Comparison of ENCODE assay signal across 12 mouse cellular contexts in the genomic region with DNA sequence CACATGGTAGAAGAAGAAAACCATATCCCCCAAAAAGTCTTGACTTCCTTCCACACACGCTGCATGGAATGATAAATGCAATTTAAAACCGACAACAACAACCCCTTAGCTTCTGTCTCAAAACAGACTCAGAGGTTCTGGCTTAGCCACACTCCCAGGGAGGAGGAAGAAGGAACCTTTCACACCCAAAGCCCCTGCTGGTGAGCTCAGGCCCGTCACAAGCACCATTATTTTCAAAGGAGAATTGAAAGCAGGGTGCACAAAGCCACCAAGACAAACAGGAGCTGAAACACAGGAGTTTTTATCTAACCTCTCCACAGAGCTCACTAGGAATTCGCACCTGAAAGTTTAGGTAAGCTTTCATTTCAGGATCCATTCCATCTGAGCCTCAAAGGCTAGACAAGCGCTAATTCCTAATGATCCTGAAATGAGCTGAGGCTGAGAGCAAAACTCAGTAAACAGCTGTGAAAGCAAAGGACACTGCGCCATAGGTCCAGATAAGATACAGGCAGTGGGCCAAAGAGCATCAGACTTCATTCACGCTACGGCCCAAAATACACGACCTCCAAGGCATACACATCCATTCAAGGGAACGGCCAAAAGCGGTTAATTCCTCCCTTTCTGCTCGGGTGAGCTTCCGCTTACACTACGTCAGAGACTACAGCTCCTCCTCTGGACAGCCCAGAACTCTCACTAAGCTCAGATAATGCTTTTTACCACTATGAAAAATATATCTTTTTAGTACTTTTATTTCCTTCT. TPM values are rescaled to one million over a fixed set of nuclear protein-coding genes. Genes with fewer than 3 reads are reported as not detected.
DNase-seq lines count a peak whose midpoint lies in the region; ATAC-seq lines count a peak whose summit lies in the region.
"Had no signal": no experiment of that assay in that cellular context is flagged by ENCODE, and none has a peak within 500 bp of the region (broad histone marks: within the 10 kb centered on the region; RNA-seq: fewer than 3 reads in every experiment).

No protein-coding gene starts in this region.

- H3K36me3 ChIP-seq in heart, embryonic 11.5 days (ENCODE audit: control insufficient read depth, insufficient read depth, low read length): peaks cover 15% of the 10 kb centered on the region
- H3K36me3 ChIP-seq in heart, embryonic 15.5 days: peaks cover 32% of the 10 kb centered on the region
- H3K36me3 ChIP-seq in stomach, embryonic 16.5 days (ENCODE audit: control insufficient read depth, insufficient read depth, low read length): peaks cover 8% of the 10 kb centered on the region; the same call in 1 of the 2 replicates
- peaks cover 44% of the 10 kb centered on the region for H3K36me3 ChIP-seq in forebrain, embryonic 13.5 days (ENCODE audit: poor library complexity, severe bottlenecking)

- H3K9me3 ChIP-seq in heart, embryonic 11.5 days (replicated peaks; ENCODE audit: control insufficient read depth, low read length): no peaks in the 10 kb centered on the region; the same call in 1 of the 2 replicates
- H3K9me3 ChIP-seq in heart, embryonic 15.5 days (replicated peaks): no peaks in the 10 kb centered on the region
- no peaks in the 10 kb centered on the region for H3K9me3 ChIP-seq in stomach, embryonic 16.5 days (replicated peaks; ENCODE audit: control insufficient read depth, low read length)
- 0 out of 2 replicates have a peak, but pooled peaks cover 6% of the 10 kb centered on the region for H3K9me3 ChIP-seq in forebrain, embryonic 13.5 days (replicated peaks)

- no peak for DNase-seq in heart, adult 8-10 months (ENCODE audit: low spot score)
- peak; percentile 15 for DNase-seq in retina, postnatal 1 day
- no peak for DNase-seq in retina, embryonic 14.5 days (ENCODE audit: low spot score)
- DNase-seq: kidney, adult 18-20 months; left cerebral cortex, postnatal 4 days; spleen, adult 18-20 months had no signal

- 0 out of 2 replicates have a peak overlapping the region, but pooled peaks have one; percentile 29 for H3K27ac ChIP-seq in heart, embryonic 11.5 days (ENCODE audit: low read depth, low read length)
- H3K27ac ChIP-seq in heart, embryonic 15.5 days: no peak overlapping the region
- peak overlapping the region; percentile 29; the same call in 1 of the 2 replicates for H3K27ac ChIP-seq in stomach, embryonic 16.5 days (ENCODE audit: low read length)
- no peak overlapping the region for H3K27ac ChIP-seq in forebrain, embryonic 13.5 days
- H3K27ac ChIP-seq: macrophage had no signal

- H3K4me2 ChIP-seq in heart, embryonic 11.5 days: no peak overlapping the region
- 0 out of 2 replicates have a peak overlapping the region, but pooled peaks have one; percentile 4 for H3K4me2 ChIP-seq in heart, embryonic 15.5 days
- no peak overlapping the region for H3K4me2 ChIP-seq in stomach, embryonic 16.5 days (ENCODE audit: low read depth, low read length)
- no peak overlapping the region for H3K4me2 ChIP-seq in forebrain, embryonic 13.5 days

- 56% methylated on average over 14 of the region's 14 CpGs for WGBS in heart, embryonic 11.5 days (ENCODE audit: insufficient replicate concordance)
- WGBS in heart, embryonic 15.5 days: 38% methylated on average over 14 of the region's 14 CpGs
- 56% methylated on average over 14 of the region's 14 CpGs for WGBS in stomach, embryonic 16.5 days
- WGBS in forebrain, embryonic 13.5 days: 54% methylated on average over 14 of the region's 14 CpGs

- peaks cover 5% of the 10 kb centered on the region; the same call in 1 of the 2 replicates for H3K4me1 ChIP-seq in heart, embryonic 11.5 days (ENCODE audit: control insufficient read depth, insufficient read depth, low read length)
- H3K4me1 ChIP-seq in heart, embryonic 15.5 days (replicated peaks): peaks cover 9% of the 10 kb centered on the region; the same call in 1 of the 2 replicates
- peaks cover 4% of the 10 kb centered on the region for H3K4me1 ChIP-seq in stomach, embryonic 16.5 days (ENCODE audit: control insufficient read depth, insufficient read depth, low read length)
- 0 out of 2 replicates have a peak, but pooled peaks cover 8% of the 10 kb centered on the region for H3K4me1 ChIP-seq in forebrain, embryonic 13.5 days

- no peaks in the 10 kb centered on the region for H3K27me3 ChIP-seq in heart, embryonic 11.5 days (ENCODE audit: control insufficient read depth, insufficient read depth, low read length)
- no peaks in the 10 kb centered on the region for H3K27me3 ChIP-seq in heart, embryonic 15.5 days
- H3K27me3 ChIP-seq in stomach, embryonic 16.5 days (ENCODE audit: control insufficient read depth, insufficient read depth, low read length): no peaks in the 10 kb centered on the region
- H3K27me3 ChIP-seq in forebrain, embryonic 13.5 days: no peaks in the 10 kb centered on the region

- no peak overlapping the region for H3K4me3 ChIP-seq in heart, embryonic 11.5 days (ENCODE audit: low read depth, low read length)
- H3K4me3 ChIP-seq in heart, embryonic 15.5 days: no peak overlapping the region
- H3K4me3 ChIP-seq in stomach, embryonic 16.5 days (replicated peaks; ENCODE audit: low read length): no peak overlapping the region
- H3K4me3 ChIP-seq in forebrain, embryonic 13.5 days: no peak overlapping the region

- ATAC-seq in heart, embryonic 11.5 days (replicated peaks; ENCODE audit: insufficient number of reproducible peaks, low FRiP score, low TSS enrichment): no peak
- no peak for ATAC-seq in heart, embryonic 15.5 days (replicated peaks; ENCODE audit: insufficient number of reproducible peaks, insufficient read depth, low FRiP score, low read depth)
- no peak for ATAC-seq in stomach, embryonic 16.5 days (ENCODE audit: insufficient read depth, low FRiP score)
- no peak for ATAC-seq in forebrain, embryonic 13.5 days
- no peak for ATAC-seq in monocyte, adult 5-6 weeks (replicated peaks; ENCODE audit: insufficient number of reproducible peaks, low FRiP score, low TSS enrichment, poor library complexity, severe bottlenecking)

- H3K9ac ChIP-seq in heart, embryonic 11.5 days (ENCODE audit: low read depth, low read length): no peak overlapping the region
- H3K9ac ChIP-seq in heart, embryonic 15.5 days: no peak overlapping the region
- no peak overlapping the region for H3K9ac ChIP-seq in stomach, embryonic 16.5 days (ENCODE audit: low read length)
- no peak overlapping the region for H3K9ac ChIP-seq in forebrain, embryonic 13.5 days

RNA-seq across cellular contexts. Expression of gene Metap1, which starts 7.6 kb away (rescaled TPM):
- polyA plus RNA-seq in heart, embryonic 11.5 days (2014; fragmentation: Nextera tagmentation; extraction: Ambion mirVana): 48.0 and 49.1 TPM in 2 replicates
- 10 to 100 TPM; 38.3 to 41.3 (median 40.2) TPM for total RNA-seq in heart, adult 8-10 months (2022)
- polyA plus RNA-seq in heart, embryonic 15.5 days (2015; fragmentation: Nextera tagmentation; extraction: Ambion mirVana): 34.4 and 36.9 TPM in 2 replicates
- polyA plus RNA-seq in stomach, embryonic 16.5 days (2015; fragmentation: Nextera tagmentation; extraction: Ambion mirVana): 50.0 and 53.4 TPM in 2 replicates
- polyA plus RNA-seq in forebrain, embryonic 13.5 days (2015; fragmentation: Nextera tagmentation; extraction: Ambion mirVana): 40.6 and 46.4 TPM in 2 replicates
- total RNA-seq in monocyte, adult 5-6 weeks (2017): 31.1 to 53.7 TPM (median 42.6 TPM) in 3 replicates

RNA-seq across cellular contexts. Expression of gene Adh5, which starts 38.8 kb away (rescaled TPM):
- polyA plus RNA-seq in heart, embryonic 11.5 days (2014; fragmentation: Nextera tagmentation; extraction: Ambion mirVana): 166 and 176 TPM in 2 replicates
- 10 to 100 TPM; 79.6 to 88.4 (median 83.5) TPM for total RNA-seq in heart, adult 8-10 months (2022)
- 152 and 163 TPM in 2 replicates for polyA plus RNA-seq in heart, embryonic 15.5 days (2015; fragmentation: Nextera tagmentation; extraction: Ambion mirVana)
- polyA plus RNA-seq in stomach, embryonic 16.5 days (2015; fragmentation: Nextera tagmentation; extraction: Ambion mirVana): 169 and 178 TPM in 2 replicates
- 273 and 277 TPM in 2 replicates for polyA plus RNA-seq in forebrain, embryonic 13.5 days (2015; fragmentation: Nextera tagmentation; extraction: Ambion mirVana)
- 70.8 to 87.6 TPM (median 73.7 TPM) in 3 replicates for total RNA-seq in monocyte, adult 5-6 weeks (2017)

RNA-seq across cellular contexts. Expression of gene Eif4e, which starts 44.3 kb away (rescaled TPM):
- polyA plus RNA-seq in heart, embryonic 11.5 days (2014; fragmentation: Nextera tagmentation; extraction: Ambion mirVana): 323 and 330 TPM in 2 replicates
- total RNA-seq in heart, adult 8-10 months (2022): 100 to 1,000 TPM; 177 to 243 (median 205) TPM
- 207 and 232 TPM in 2 replicates for polyA plus RNA-seq in heart, embryonic 15.5 days (2015; fragmentation: Nextera tagmentation; extraction: Ambion mirVana)
- 284 and 299 TPM in 2 replicates for polyA plus RNA-seq in stomach, embryonic 16.5 days (2015; fragmentation: Nextera tagmentation; extraction: Ambion mirVana)
- polyA plus RNA-seq in forebrain, embryonic 13.5 days (2015; fragmentation: Nextera tagmentation; extraction: Ambion mirVana): 378 and 412 TPM in 2 replicates
- total RNA-seq in monocyte, adult 5-6 weeks (2017): 78.5 to 113 TPM (median 86.9 TPM) in 3 replicates

Comparison
In these comparisons a context has a peak if more than half of its experiments do, and no peak if none do; other contexts are left out.
1. H3K27ac ChIP-seq: peak in heart, embryonic 11.5 days (single experiment) and stomach, embryonic 16.5 days (single experiment); none in heart, embryonic 15.5 days (single experiment) and forebrain, embryonic 13.5 days (single experiment).